Mouse (Mus musculus): ENCODE data around the gene Slc1a7. TPM values are rescaled to one million over a fixed set of nuclear protein-coding genes. Genes with fewer than 3 reads are reported as not detected.

Gene Slc1a7
- polyA plus RNA-seq, 1 experiment, result 0.05 TPM

DNA sequence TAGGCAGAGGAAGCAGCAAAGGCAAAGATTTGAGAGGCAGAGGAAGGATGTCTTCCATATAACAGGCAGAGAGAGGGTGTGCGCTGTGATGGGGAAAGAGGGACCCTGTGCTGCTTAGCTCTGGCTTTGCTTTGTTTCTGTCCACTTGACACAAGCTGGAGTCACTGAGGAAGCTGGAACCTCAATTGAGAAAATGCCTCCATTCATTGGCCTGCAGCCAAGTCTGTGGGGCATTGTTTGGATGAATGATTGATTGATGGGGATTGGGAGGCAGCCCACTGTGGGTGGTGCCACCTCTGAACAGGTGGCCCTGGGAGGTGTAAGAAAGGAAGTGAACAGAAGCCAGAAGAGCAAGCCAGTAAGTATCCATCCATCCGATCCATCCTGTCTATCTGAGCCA is 5.3 kb upstream of the Slc1a7 start:
- no peak overlapping the region for H3K4me3 ChIP-seq (ENCODE audit: extremely low read depth, insufficient read depth, insufficient read length)

GRCm38 (mm10) chr4:107966416-107967109 is 1.6 kb upstream of the Slc1a7 start:
- DNase-seq (ENCODE audit: low read depth in 1 of 2, low spot score in 2 of 2), result no peak
- no peaks in the 10 kb centered on the region; the same call in 1 of the 2 replicates for H3K4me1 ChIP-seq (ENCODE audit: control insufficient read depth, insufficient read depth, insufficient read length)
- H3K27ac ChIP-seq (ENCODE audit: insufficient read depth, low read length), result no peak overlapping the region
- H3K27me3 ChIP-seq (ENCODE audit: control insufficient read depth, insufficient read depth, low read length), result no peaks in the 10 kb centered on the region
- WGBS, result 32% methylated on average over 5 of the region's 5 CpGs
- no peak for TF ChIP-seq CTCF (IDR thresholded peaks at IDR 0.05; ENCODE audit: extremely low read depth, insufficient read depth, insufficient read length, insufficient replicate concordance)
- no peak for TF ChIP-seq POLR2A (IDR thresholded peaks at IDR 0.05; ENCODE audit: low read depth, low read length)
- no peaks in the 10 kb centered on the region for H3K36me3 ChIP-seq (ENCODE audit: control insufficient read depth, insufficient read depth, low read length)
- H3K4me3 ChIP-seq (ENCODE audit: extremely low read depth, insufficient read depth, insufficient read length), result no peak overlapping the region

More for the DNA sequence above, 5.3 kb upstream of the Slc1a7 start:
- 92% methylated on average over 2 of the region's 2 CpGs for WGBS
- no peaks in the 10 kb centered on the region; the same call in 1 of the 2 replicates for H3K4me1 ChIP-seq (ENCODE audit: control insufficient read depth, insufficient read depth, insufficient read length)
- H3K27ac ChIP-seq (ENCODE audit: insufficient read depth, low read length), result no peak overlapping the region
- TF ChIP-seq CTCF (IDR thresholded peaks at IDR 0.05; ENCODE audit: extremely low read depth, insufficient read depth, insufficient read length, insufficient replicate concordance) (no peak), POLR2A (IDR thresholded peaks at IDR 0.05; ENCODE audit: low read depth, low read length) (no peak)
- H3K27me3 ChIP-seq (ENCODE audit: control insufficient read depth, insufficient read depth, low read length), result no peaks in the 10 kb centered on the region
- no peak for DNase-seq (ENCODE audit: low read depth in 1 of 2, low spot score in 2 of 2)
- H3K36me3 ChIP-seq (ENCODE audit: control insufficient read depth, insufficient read depth, low read length), result no peaks in the 10 kb centered on the region

DNA sequence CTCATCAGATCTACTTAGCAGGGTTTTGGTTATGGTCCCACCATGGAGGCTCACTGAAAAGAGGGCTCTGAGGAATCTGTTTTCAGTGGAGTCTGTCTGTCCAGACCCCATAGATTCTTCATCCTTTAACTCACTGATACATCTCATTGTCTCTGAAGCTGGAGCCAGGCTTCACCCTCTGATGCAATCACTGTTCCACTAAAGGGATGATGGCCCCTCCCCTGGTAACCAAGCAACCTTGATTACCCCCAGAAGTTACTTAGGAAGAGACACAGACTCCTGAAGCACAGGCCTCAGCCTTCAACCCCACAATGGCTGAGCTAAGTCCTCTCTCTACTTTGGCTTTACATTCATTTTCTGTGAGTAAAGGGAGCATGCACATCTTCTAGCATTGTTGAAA is 1.6 kb downstream of the Slc1a7 start:
- H3K27ac ChIP-seq (ENCODE audit: insufficient read depth, low read length), result no peak overlapping the region
- no peaks in the 10 kb centered on the region for H3K27me3 ChIP-seq (ENCODE audit: control insufficient read depth, insufficient read depth, low read length)
- DNase-seq (ENCODE audit: low read depth in 1 of 2, low spot score in 2 of 2), result no peak
- H3K4me3 ChIP-seq (ENCODE audit: extremely low read depth, insufficient read depth, insufficient read length), result no peak overlapping the region
- no peaks in the 10 kb centered on the region for H3K36me3 ChIP-seq (ENCODE audit: control insufficient read depth, insufficient read depth, low read length)
- H3K4me1 ChIP-seq (ENCODE audit: control insufficient read depth, insufficient read depth, insufficient read length), result no peaks in the 10 kb centered on the region; the same call in 1 of the 2 replicates
- TF ChIP-seq POLR2A (IDR thresholded peaks at IDR 0.05; ENCODE audit: low read depth, low read length) (no peak), CTCF (IDR thresholded peaks at IDR 0.05; ENCODE audit: extremely low read depth, insufficient read depth, insufficient read length, insufficient replicate concordance) (no peak)

- Histone ChIP-seq H3K36me3 (ENCODE audit: control insufficient read depth, insufficient read depth, low read length) (no peaks in the 10 kb centered on the region), H3K27me3 (ENCODE audit: control insufficient read depth, insufficient read depth, low read length) (no peaks in the 10 kb centered on the region), H3K4me1 (ENCODE audit: control insufficient read depth, insufficient read depth, insufficient read length) (no peaks in the 10 kb centered on the region; the same call in 1 of the 2 replicates), H3K27ac (ENCODE audit: insufficient read depth, low read length) (no peak overlapping the region), H3K4me3 (ENCODE audit: extremely low read depth, insufficient read depth, insufficient read length) (no peak overlapping the region)
- TF ChIP-seq CTCF (IDR thresholded peaks at IDR 0.05; ENCODE audit: extremely low read depth, insufficient read depth, insufficient read length, insufficient replicate concordance) (no peak), POLR2A (IDR thresholded peaks at IDR 0.05; ENCODE audit: low read depth, low read length) (no peak)
- no peak for DNase-seq (ENCODE audit: low read depth in 1 of 2, low spot score in 2 of 2)
- 82% methylated on average over 1 of the region's 1 CpGs for WGBS
Observed at GRCm38 (mm10) chr4:107971162-107971561, 3.0 kb downstream of the Slc1a7 start.

DNA sequence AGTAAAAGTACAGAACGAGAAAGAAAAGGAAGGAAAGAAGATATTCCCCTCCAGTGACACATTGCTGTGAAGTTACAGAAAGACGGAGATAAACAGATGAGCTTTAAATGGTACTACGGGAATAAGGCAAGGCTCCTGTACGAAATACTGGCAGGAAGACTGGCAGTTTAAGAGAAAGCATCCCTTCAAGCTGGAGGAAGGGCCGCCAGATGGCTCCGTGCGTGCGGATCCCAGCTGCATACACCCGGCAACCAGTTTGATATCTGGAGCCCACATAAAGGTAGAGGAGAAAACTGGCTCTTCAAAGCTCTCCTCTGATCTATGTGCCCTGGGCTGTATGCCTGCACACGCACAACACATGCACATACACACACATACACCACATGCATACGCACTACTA is 6.4 kb downstream of the Slc1a7 start:
- 84% methylated on average over 11 of the region's 11 CpGs for WGBS
- TF ChIP-seq POLR2A (IDR thresholded peaks at IDR 0.05; ENCODE audit: low read depth, low read length) (no peak), CTCF (IDR thresholded peaks at IDR 0.05; ENCODE audit: extremely low read depth, insufficient read depth, insufficient read length, insufficient replicate concordance) (no peak)
- Histone ChIP-seq H3K27me3 (ENCODE audit: control insufficient read depth, insufficient read depth, low read length) (no peaks in the 10 kb centered on the region), H3K27ac (ENCODE audit: insufficient read depth, low read length) (no peak overlapping the region), H3K36me3 (ENCODE audit: control insufficient read depth, insufficient read depth, low read length) (no peaks in the 10 kb centered on the region), H3K4me3 (ENCODE audit: extremely low read depth, insufficient read depth, insufficient read length) (no peak overlapping the region), H3K4me1 (ENCODE audit: control insufficient read depth, insufficient read depth, insufficient read length) (no peaks in the 10 kb centered on the region)
- no peak for DNase-seq (ENCODE audit: low read depth in 1 of 2, low spot score in 2 of 2)

GRCm38 (mm10) chr4:107975004-107975403 is 6.9 kb downstream of the Slc1a7 start:
- H3K27me3 ChIP-seq (ENCODE audit: control insufficient read depth, insufficient read depth, low read length), result no peaks in the 10 kb centered on the region
- H3K4me3 ChIP-seq (ENCODE audit: extremely low read depth, insufficient read depth, insufficient read length), result no peak overlapping the region
- H3K27ac ChIP-seq (ENCODE audit: insufficient read depth, low read length), result no peak overlapping the region
- no peaks in the 10 kb centered on the region for H3K36me3 ChIP-seq (ENCODE audit: control insufficient read depth, insufficient read depth, low read length)
- TF ChIP-seq POLR2A (IDR thresholded peaks at IDR 0.05; ENCODE audit: low read depth, low read length) (no peak), CTCF (IDR thresholded peaks at IDR 0.05; ENCODE audit: extremely low read depth, insufficient read depth, insufficient read length, insufficient replicate concordance) (no peak)
- no peak for DNase-seq (ENCODE audit: low read depth in 1 of 2, low spot score in 2 of 2)
- WGBS, result 82% methylated on average over 7 of the region's 7 CpGs
- H3K4me1 ChIP-seq (ENCODE audit: control insufficient read depth, insufficient read depth, insufficient read length), result no peaks in the 10 kb centered on the region

DNA sequence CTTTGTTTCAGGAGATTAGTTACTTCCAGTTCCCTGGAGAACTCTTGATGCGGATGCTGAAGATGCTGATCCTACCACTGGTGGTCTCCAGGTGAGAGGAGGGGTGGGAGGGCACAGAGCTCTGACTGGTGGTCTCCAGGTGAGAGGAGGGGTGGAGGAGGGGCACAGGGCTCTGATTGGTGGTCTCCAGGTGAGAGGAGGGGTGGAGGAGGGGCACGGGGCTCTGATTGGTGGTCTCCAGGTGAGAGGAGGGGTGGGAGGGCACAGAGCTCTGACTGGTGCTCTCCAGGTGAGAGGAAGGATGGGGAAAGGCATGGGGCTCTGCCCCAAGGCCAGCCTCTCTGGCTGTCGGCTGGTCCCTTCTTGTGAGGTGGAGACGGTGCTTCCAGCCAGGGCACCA is 9.5 kb downstream of the Slc1a7 start:
- WGBS, result 89% methylated on average over 4 of the region's 4 CpGs
- DNase-seq (ENCODE audit: low read depth in 1 of 2, low spot score in 2 of 2), result no peak
- Histone ChIP-seq H3K36me3 (ENCODE audit: control insufficient read depth, insufficient read depth, low read length) (no peaks in the 10 kb centered on the region), H3K4me1 (ENCODE audit: control insufficient read depth, insufficient read depth, insufficient read length) (no peaks in the 10 kb centered on the region), H3K27ac (ENCODE audit: insufficient read depth, low read length) (no peak overlapping the region), H3K27me3 (ENCODE audit: control insufficient read depth, insufficient read depth, low read length) (no peaks in the 10 kb centered on the region), H3K4me3 (ENCODE audit: extremely low read depth, insufficient read depth, insufficient read length) (no peak overlapping the region)
- TF ChIP-seq POLR2A (IDR thresholded peaks at IDR 0.05; ENCODE audit: low read depth, low read length), result no peak
- TF ChIP-seq CTCF (IDR thresholded peaks at IDR 0.05; ENCODE audit: extremely low read depth, insufficient read depth, insufficient read length, insufficient replicate concordance), result no peak

Measured in spleen, adult 2 months (tissue).